Mouse (Mus musculus) gastrocnemius, postnatal 36 days (tissue): ENCODE measurements around the gene Lct. TPM values are rescaled to one million over a fixed set of nuclear protein-coding genes. Genes with fewer than 3 reads are reported as not detected.
A peak's percentile ranks its signal among the peaks of the same experiment; 100 is the strongest.
"Not testable (repeated sequence)": the region's sequence is repeated elsewhere in the genome, so short reads cannot be mapped to it uniquely, and the experiment has no call there.

Experiments
- DNase-seq, 2 experiments: peaks; one replicate each; pipeline ENCODE4 v3.0.0; 2022
- intact Hi-C: fragments of 180-260 bp; cut with DNase I; formaldehyde crosslinking; loops from one replicate; pipeline ENCODE4 v1.15.1; 2025
- total RNA-seq, 2 experiments: library from RNA; stranded (reverse); gene quantifications; 2 replicates each; pipeline ENCODE4 v1.2.3; 2021

Gene Lct
- total RNA-seq, 2 experiments from 2014 or later: 0.05 TPM; not detected in 1

GRCm38 (mm10) chr1:128295717-128296528, 32.2 kb downstream of the Lct start:
- DNase-seq: no peak
- intact Hi-C loops: no loop called here

GRCm38 (mm10) chr1:128295296-128295695, 32.8 kb downstream of the Lct start:
- no peak for DNase-seq
- intact Hi-C loops: no loop called here

- DNase-seq: no peak
- intact Hi-C loops: no loop called here
These were observed 34.6 kb downstream of the Lct start for GRCm38 (mm10) chr1:128293524-128293923.

- no peak for DNase-seq
- intact Hi-C loops: no loop called here
These were observed 37.8 kb downstream of the Lct start for GRCm38 (mm10) chr1:128290295-128290694.

- intact Hi-C loops: loop anchor here (10.0 kb wide), 1 partner anchor 550 kb away; no protein-coding TSS in a partner anchor
- DNase-seq: no peak
These were observed 43.0 kb downstream of the Lct start for GRCm38 (mm10) chr1:128285136-128285535.

GRCm38 (mm10) chr1:128284157-128284690, 43.9 kb downstream of the Lct start:
- intact Hi-C loops: loop anchor here (10.0 kb wide), 1 partner anchor 551 kb away; no protein-coding TSS in a partner anchor
- DNase-seq: no peak

- intact Hi-C loops: loop anchor here (10.0 kb wide), 1 partner anchor 552 kb away; no protein-coding TSS in a partner anchor
- DNase-seq: no peak
These were observed 45.2 kb downstream of the Lct start for GRCm38 (mm10) chr1:128282924-128283323.

GRCm38 (mm10) chr1:128281753-128282152, 46.4 kb downstream of the Lct start:
- intact Hi-C loops: loop anchor here (10.0 kb wide), 1 partner anchor 553 kb away; no protein-coding TSS in a partner anchor
- no peak for DNase-seq

GRCm38 (mm10) chr1:128278563-128278962, 49.6 kb downstream of the Lct start:
- intact Hi-C loops: no loop called here
- no peak for DNase-seq

GRCm38 (mm10) chr1:128275908-128276307, 52.2 kb downstream of the Lct start:
- DNase-seq: no peak
- intact Hi-C loops: no loop called here

- DNase-seq: no peak
- intact Hi-C loops: no loop called here
These were observed 57.4 kb downstream of the Lct start for GRCm38 (mm10) chr1:128270731-128271130.

- DNase-seq, intact Hi-C loops: not testable (repeated sequence)
These were observed 61.1 kb downstream of the Lct start for GRCm38 (mm10) chr1:128267061-128267460.

- intact Hi-C loops: no loop called here
- peak; percentile 9 to 38 for DNase-seq
These were observed 83.3 kb downstream of the Lct start for GRCm38 (mm10) chr1:128244727-128245355.

GRCm38 (mm10) chr1:128243996-128244726, 84.0 kb downstream of the Lct start:
- DNase-seq: peak; percentile 89 to 91
- intact Hi-C loops: no loop called here

- no peak for DNase-seq
- intact Hi-C loops: no loop called here
These were observed 84.5 kb downstream of the Lct start, which contains the start of gene Ubxn4 for GRCm38 (mm10) chr1:128243627-128243995. TSS of gene Ubxn4 (plus strand) at chr1:128243964.

GRCm38 (mm10) chr1:128235181-128235580, 92.9 kb downstream of the Lct start:
- intact Hi-C loops: no loop called here
- no peak for DNase-seq

Other genes with a start within 250 kb of the Lct start
- 1 to 10 TPM; 4.8 to 5.4 TPM for gene Zranb3, start 225.3 kb downstream of the Lct start, total RNA-seq
- gene R3hdm1, start 225.0 kb downstream of the Lct start, total RNA-seq: 10 to 100 TPM; 60.6 to 67.7 TPM
- gene Ubxn4, start 84.4 kb downstream of the Lct start, total RNA-seq: 10 to 100 TPM; 33.3 to 42.1 TPM
- 1 to 10 TPM; 2.1 to 2.2 TPM for gene Mcm6, start 31.3 kb upstream of the Lct start, total RNA-seq
- gene Dars, start 89.0 kb upstream of the Lct start, total RNA-seq: 10 to 100 TPM; 57.1 to 67.3 TPM